Mouse (Mus musculus): ENCODE measurements around the gene Foxi1. TPM values are rescaled to one million over a fixed set of nuclear protein-coding genes. Genes with fewer than 3 reads are reported as not detected.

Foxi1 gene
- total and polyA plus RNA-seq, 3 experiments: not detected

Other genes starting within 250 kb of the Foxi1 start
- gene Kcnmb1, start 245.1 kb downstream of the Foxi1 start, total RNA-seq (2012; rRNA removed): 0.42 and 0.85 TPM in 2 replicates
- gene Kcnmb1, start 245.1 kb downstream of the Foxi1 start, polyA plus RNA-seq (2012; ENCODE audit: insufficient read depth in 1 of 2, insufficient read length in 2 of 2, low read depth in 1 of 2, low replicate concordance in 2 of 2, missing spikeins in 1 of 2): under 1 TPM in 1 of 2 experiments, not detected in 1; 0.15 TPM
- gene Kcnip1, start 214.9 kb downstream of the Foxi1 start, total RNA-seq (2012; rRNA removed): 0.04 TPM in 1 of 2 replicates, not detected in the other
- under 1 TPM in 1 of 2 experiments, not detected in 1; 0.06 TPM for gene Kcnip1, start 214.9 kb downstream of the Foxi1 start, polyA plus RNA-seq (2012; ENCODE audit: insufficient read depth in 1 of 2, insufficient read length in 2 of 2, low read depth in 1 of 2, low replicate concordance in 2 of 2, missing spikeins in 1 of 2)
- gene Lcp2, start 161.2 kb downstream of the Foxi1 start, total RNA-seq (2012; rRNA removed): 52.3 and 55.7 TPM in 2 replicates
- gene Lcp2, start 161.2 kb downstream of the Foxi1 start, polyA plus RNA-seq (2012; ENCODE audit: insufficient read depth in 1 of 2, insufficient read length in 2 of 2, low read depth in 1 of 2, low replicate concordance in 2 of 2, missing spikeins in 1 of 2): 10 to 100 TPM; 66.4 to 70.0 TPM
- 0.23 TPM in 1 of 2 replicates, not detected in the other for gene 4930469K13Rik, start 109.5 kb downstream of the Foxi1 start, total RNA-seq (2012; rRNA removed)
- under 1 TPM in 1 of 2 experiments, not detected in 1; 0.29 TPM for gene 4930469K13Rik, start 109.5 kb downstream of the Foxi1 start, polyA plus RNA-seq (2012; ENCODE audit: insufficient read depth in 1 of 2, insufficient read length in 2 of 2, low read depth in 1 of 2, low replicate concordance in 2 of 2, missing spikeins in 1 of 2)
- gene Fam196b, start 106.7 kb upstream of the Foxi1 start, total RNA-seq (2012; rRNA removed): 0.20 and 0.23 TPM in 2 replicates
- under 1 TPM in 1 of 2 experiments, not detected in 1; 0.10 TPM for gene Fam196b, start 106.7 kb upstream of the Foxi1 start, polyA plus RNA-seq (2012; ENCODE audit: insufficient read depth in 1 of 2, insufficient read length in 2 of 2, low read depth in 1 of 2, low replicate concordance in 2 of 2, missing spikeins in 1 of 2)